Mouse (Mus musculus) gastrocnemius, postnatal 14 days (tissue): Measurements from ENCODE around the gene Tec. TPM values are rescaled to one million over a fixed set of nuclear protein-coding genes. Genes with fewer than 3 reads are reported as not detected.
"Not testable (repeated sequence)": the region's sequence is repeated elsewhere in the genome, so short reads cannot be mapped to it uniquely, and the experiment has no call there.

Experiments used
- DNase-seq: peaks from one replicate; pipeline ENCODE4 v3.0.0; 2021; ENCODE audit warnings: mixed read lengths
- intact Hi-C: fragments of 180-260 bp; cut with DNase I; formaldehyde crosslinking; loops from one replicate; pipeline ENCODE4 v1.15.1; 2025; ENCODE audit warnings: low total_unique reads
- total RNA-seq, 2 experiments: library from RNA; stranded (reverse); gene quantifications; 2 replicates each; pipeline ENCODE4 v1.2.3; 2021

Gene Tec
- total RNA-seq, 2 experiments from 2014 or later, result 2.0 to 2.4 TPM

DNA sequence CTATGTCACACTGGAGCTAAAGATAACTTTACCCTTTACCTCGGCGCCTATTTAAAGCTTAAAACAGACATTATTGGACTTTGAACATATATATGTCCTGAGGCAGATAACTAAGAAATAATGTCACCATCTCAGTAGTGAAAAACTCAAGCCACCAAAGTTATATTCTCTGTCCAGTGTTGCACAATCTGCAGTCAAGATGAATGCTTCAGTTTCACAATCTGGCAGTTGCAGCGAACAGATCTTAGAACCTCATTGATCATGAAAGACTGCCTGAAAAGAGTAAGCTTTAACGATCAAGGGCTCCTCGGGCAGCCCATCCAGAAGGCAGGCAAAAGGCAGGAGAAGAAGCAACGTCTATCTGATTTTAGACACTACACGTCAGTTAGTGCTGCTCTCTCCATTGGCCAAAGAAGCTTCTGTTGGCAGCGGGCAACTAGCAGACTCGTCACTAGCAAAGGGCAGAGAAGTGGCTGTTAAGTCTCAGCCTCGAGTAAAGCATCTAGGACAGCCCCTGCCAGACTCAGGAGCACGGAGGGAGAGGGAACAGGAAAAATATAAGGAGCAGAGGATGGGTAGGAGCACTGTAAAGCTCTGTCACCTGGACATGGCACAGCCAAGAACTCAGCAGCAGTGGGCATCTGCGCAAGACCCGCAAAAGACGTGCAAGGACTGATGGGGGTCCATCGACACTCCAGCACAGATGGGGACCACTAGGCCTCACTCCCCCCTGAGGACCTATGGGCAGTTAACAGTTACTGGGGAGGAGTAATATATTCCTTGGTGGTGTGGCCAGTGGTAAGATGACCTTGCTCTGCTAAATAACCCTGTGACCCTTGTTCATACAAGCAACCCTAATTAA, 35.1 kb downstream of the Tec start:
- no peak for DNase-seq
- intact Hi-C loops, result no loop called here

DNA sequence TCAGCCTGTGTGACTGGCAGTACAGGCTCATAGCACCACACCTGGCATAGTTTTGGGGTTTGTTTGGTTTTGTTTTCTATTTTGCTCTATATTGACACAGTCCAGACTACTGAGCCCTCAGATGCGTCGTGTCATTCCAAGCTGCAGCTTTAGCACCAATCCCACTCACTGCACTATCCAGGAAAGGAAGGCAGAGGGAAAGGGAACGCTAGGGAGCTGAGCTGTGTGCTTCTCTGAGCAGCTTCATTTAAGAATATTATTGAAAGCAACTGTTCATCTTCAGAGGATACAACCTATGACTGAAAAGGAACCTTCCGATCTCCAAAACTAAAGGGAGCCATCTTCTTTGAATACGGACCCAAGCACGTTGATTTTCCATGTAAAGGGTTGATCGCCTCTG, 36.1 kb downstream of the Tec start:
- intact Hi-C loops, result no loop called here
- no peak for DNase-seq

DNA sequence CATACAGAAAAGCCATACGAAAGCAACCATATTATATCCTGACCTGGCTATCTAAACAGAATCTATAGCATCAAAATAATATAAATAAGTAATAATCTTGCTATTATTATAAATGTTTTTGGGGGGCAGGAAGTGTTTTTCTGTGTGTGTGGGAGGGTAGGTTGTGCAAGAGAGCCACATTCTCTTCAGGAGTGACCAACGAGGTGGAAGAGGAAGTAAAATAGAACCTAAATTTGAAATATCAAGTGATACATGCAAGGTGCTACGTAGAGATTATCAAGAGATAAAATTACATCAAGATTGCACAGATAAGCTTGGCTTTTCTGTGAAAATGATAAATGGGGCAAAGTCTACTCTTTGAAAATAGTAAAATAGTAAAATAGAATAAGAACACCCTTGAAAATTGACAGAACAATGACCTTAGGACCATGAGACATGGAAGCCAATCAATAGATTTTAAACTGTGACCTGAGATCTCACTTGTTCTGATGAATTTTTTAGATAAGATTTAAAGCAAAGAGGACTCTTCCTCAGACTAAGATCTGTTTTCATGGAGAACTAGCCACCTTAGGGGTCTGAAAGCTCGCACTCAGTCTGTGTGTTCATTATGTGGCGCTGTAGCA, 37.2 kb downstream of the Tec start:
- intact Hi-C loops, result no loop called here
- no peak for DNase-seq

DNA sequence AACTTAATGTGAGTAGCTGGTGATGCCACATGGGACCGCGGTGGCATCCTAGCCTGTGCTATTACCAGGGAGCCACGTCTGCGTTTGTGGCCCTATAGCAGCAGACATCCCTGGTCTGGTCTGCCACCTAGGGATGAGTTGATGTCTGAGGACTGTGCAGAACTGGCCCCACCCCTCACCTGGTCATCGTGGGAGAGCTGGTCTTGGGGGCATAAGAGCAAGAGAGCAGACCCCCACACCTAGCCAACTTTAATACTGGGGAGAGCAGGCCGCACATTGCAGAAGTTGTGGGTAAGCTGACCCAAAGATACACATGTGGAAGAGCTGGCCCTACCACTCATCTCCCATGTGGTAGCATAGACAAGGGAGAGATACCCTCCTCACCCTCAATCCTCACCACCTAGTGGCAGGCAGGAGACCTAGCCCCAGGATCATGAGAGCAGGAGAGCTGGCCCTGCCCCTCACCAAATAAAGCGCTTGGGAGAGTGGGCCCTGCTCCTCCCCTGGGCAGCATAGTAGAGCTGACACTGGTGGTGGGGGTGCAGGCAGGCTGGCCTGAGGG, 38.7 kb downstream of the Tec start:
- DNase-seq, result no peak
- intact Hi-C loops, result no loop called here

DNA sequence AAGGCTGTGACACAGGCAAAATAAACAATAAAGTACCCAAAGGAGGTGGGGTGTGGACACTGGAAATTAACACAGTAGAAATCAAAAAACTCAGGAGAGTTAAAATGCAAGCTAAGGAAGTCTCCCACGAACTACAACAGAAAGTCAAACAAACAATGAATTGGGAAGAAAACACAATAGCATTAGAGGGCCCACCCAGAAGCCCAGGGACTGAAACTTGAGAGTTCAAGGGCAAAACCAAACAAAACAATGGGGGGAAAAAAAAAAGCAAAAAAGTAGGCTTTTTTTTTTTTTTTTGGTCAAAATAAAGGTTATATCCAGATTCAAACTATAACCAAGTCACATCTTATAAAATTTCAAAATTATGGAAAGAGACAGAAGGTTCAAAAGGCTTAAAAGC, 39.9 kb downstream of the Tec start:
- DNase-seq, result no peak
- intact Hi-C loops, result no loop called here

DNA sequence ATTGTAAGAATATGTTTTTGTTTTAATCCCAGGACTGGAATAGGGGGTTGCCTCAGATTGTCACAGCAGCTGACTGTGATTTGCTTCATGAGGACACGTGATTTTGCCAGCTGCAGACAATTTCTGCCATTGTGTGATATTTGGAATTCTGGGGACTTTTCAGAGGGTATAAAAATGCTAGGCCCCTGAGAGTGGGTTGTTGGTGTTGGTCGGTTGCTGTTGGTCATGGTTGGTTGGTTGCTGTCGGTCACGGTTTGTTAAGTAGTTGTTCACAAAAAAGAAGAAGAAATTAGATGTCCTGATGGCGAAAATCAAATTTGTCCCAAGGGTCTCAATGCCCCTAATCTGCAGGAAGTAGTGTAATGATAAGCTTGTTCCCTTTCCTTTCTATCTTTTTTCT, 40.8 kb downstream of the Tec start:
- no peak for DNase-seq
- intact Hi-C loops, result no loop called here

DNA sequence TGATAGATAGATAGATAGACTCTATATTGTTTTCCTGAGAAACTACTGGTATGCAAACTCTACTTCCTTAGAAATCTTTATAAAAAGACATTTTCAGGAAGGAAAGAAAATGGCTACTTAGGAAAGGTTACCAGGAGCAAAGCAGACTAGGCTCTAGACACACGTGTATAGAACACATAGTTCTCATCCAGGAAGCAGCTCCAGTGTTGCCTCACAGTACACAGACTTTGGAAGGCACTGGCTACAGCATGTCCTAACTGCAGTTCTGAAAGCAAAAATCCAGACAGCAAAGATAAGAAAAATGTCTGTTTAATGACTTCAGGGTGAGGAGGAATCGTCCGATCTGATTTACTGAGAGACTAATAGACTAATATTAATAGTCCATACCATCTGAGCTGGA, 41.8 kb downstream of the Tec start:
- intact Hi-C loops, result no loop called here
- DNase-seq, result no peak

DNA sequence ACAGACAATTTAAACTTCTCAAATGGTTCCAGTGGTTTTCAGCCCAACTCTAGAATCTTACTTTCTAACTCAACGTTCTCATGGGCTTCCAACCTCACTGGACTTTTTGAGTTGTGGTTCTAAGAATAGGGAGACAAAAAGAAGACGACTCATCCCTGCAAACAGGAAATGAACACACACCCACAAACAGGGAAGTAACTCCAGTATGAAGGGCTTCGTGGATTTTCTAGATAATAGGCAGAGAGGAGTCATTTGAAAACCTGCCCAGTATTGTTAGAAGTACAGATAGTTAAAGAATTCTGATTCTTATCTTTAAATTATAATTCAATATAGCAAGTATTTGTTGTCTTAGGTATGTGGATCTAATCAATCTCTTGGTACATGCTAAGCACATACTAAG, 47.6 kb downstream of the Tec start:
- intact Hi-C loops, result no loop called here
- no peak for DNase-seq

DNA sequence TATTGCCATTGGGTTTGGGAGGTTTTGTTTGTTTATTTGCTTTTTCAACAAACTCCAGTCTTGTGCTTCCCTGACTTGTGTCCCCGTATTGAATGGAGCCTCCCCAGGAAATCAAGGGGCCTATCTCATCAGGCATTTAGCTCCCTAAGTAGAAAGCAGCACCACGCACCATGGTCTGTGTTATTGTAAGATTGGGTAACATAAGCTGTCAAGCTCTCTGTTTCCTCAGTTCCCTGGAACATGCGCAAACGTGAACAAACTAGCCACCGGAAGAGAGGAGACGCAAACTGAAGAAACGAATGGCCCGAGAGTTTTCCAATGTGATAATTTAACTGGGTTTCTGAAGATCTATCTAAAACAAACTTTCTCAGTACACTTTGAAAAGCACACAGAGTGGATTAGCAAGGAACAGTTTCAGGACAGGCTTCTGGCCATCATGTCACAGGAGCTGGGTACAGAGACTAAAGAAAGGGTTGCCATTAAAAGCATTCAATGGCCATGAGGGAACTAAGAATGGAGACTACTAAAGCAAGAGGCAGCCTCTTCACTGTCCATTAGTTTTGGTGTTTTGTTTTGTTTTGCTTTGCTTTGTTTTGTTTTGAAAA, 48.1 kb downstream of the Tec start:
- intact Hi-C loops, result no loop called here
- no peak for DNase-seq

DNA sequence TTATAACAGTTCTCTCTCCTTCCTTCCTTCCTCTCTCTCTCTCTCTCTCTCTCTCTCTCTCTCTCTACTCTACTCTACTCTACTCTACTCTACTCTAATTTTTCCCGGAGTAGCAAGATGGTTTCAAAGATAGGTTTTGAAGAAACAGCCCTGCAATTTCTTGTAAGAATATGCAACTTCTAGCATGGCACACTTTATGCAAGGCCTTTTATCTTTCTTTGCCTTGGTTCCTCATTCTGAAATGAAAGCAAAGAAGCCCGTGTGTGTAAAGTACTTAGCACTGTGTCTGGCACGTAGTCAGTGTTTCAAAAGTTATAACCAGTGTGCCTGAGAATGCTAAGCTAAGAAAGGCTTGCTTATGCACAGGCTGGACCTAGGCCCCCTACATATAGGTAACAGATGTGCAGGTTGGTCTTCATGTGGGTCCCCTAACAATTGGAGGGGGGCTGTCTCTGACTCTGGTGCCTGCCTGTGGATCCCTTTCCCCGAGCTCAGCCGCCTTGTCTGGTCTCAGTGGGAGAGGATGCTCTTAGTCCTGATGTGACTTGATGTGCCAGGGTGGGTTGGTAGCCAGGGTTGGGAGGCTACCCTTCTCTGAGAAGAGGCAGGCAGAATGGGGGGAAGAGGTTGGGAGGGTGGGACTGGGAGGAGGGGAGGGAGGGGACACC, 49.6 kb downstream of the Tec start:
- no peak for DNase-seq
- intact Hi-C loops, result no loop called here

DNA sequence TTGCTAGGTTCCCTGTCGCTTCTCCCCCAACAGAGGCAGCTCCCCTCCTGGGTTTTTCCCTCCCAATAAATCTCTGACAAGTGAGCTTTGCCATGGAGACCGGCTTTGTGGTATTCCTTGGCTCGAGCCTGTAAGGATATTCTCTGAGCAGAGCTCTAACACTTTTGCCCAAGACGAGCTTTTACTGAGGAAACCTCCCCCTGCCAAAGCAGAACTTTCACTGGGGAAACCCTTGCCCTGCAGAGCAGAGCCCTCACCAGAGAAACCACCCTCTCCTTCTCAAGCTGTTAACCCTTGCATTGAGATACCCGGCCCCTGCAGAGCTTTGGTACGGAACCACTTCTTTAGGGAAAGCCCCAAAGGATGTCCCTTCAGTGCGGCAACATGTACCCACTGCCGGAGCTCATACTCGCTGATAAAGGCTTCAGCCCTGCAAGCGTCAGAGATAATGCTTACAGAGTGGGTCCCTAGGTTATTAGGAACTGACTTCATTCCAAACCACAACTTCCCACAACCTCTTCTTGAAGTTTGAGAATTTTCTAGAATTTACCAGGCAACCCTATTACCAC, 50.7 kb downstream of the Tec start:
- DNase-seq, result no peak
- intact Hi-C loops, result no loop called here

DNA sequence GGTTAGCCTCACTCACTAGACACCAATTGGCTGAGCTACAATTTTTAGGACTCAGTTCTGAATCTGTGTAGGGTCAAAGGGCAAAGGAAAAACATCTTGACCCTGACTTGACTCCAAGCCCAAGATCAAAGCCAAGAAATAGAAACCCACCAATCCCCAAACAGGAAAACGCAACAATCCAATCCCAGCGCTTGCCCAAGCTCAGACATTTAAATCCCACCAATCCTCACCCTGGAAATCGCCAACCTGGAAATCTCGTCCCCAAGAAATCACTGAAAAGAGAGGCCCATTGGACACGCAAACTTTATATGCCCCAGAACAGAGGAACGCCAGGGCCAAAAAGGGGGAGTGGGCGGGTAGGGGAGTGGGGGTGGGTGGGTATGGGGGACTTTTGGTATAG, 51.3 kb downstream of the Tec start:
- DNase-seq, intact Hi-C loops: not testable (repeated sequence)

DNA sequence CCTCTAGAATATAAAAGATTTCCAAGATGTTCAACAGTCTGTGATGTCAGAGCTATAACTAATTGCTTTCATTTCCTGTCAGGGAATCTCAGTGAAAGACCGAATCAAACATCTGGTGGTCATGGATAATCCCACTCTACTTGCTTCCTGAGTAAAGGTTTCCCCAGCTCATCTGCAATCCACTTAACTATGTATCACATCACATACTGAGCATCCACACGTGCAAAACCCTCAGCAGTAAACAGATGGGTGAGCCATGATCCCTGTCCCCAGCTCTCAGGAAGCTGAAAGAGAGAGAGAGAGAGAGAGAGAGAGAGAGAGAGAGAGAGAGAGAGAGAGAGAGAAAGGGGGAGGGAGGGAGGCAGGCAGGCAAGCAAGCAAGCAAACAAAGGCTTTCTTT, 51.8 kb downstream of the Tec start:
- intact Hi-C loops, result no loop called here
- no peak for DNase-seq

DNA sequence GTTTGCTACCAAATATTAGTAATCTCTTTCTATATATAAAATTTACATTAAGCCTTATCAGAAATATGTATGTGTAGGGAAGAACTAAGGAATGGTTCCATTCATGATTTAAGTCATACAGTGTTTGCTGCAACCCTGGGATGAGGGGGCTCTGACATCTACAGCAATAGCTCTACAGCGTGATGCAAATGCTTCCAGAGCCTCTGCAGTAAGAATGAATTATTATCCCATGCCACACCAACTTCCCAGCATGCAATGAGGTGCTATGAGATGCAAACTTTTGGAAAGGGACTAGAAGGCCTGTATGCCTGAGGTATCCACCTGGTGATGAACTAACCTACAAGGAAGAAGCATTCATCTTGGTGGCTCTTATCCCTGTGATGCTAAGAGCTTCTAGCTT, 52.2 kb downstream of the Tec start:
- no peak for DNase-seq
- intact Hi-C loops, result no loop called here

DNA sequence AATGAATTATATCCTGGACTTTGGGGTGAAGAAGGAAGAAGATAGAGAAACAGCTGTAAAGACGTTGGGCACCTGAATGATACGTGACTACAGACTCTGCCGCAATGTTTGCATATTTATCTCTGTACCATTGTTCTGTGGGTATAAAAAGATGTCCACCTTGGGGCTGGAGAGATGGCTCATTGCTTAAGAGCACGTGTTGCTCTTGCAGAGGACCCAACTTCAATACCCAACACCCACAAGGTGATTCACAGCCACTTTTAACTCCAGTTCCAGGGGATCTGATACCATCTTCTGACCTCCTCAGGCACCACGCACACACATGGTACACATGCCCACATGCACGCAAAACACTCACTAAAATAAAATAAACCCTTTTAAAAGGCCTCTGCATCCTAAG, 52.9 kb downstream of the Tec start:
- intact Hi-C loops, result no loop called here
- DNase-seq, result no peak

DNA sequence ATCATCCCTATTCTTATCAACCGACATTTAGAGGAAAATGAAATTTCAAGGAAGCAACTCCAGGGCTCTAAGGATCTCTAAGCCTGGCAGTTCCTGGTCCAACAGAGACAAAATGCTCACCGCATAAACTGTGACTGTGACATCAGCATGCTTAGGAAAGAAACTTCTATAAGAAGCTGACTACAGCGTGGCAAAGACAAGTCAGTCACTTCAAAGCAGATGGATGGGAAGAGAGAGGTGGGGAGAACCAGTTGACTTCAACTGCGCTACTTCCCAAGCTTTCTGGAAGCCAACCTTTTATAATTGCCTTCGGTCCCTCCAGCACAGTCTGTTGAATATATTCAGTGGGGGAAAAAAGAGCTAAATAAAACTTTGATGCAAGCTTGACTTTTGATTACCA, 54.2 kb downstream of the Tec start:
- DNase-seq, result no peak
- intact Hi-C loops, result no loop called here

DNA sequence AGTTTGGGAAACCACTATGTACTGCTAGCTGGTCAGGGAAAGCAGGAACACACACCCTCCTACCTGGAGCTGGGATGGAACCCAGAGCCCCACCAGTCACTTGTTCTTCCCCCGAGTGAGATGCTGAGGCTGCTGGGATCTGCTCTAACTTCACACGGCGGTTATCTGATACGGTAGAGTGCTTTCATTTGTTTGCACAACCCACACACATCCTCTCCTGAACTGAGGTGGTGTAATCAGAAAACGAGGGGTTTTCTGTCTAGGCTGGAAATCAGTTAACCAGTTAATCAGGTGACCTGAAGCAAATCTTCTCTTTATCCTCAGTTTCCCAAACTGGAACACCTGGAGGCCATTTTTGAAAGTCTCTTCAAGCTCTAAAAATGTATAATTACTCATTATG, 55.4 kb downstream of the Tec start:
- intact Hi-C loops, result no loop called here
- DNase-seq, result no peak

DNA sequence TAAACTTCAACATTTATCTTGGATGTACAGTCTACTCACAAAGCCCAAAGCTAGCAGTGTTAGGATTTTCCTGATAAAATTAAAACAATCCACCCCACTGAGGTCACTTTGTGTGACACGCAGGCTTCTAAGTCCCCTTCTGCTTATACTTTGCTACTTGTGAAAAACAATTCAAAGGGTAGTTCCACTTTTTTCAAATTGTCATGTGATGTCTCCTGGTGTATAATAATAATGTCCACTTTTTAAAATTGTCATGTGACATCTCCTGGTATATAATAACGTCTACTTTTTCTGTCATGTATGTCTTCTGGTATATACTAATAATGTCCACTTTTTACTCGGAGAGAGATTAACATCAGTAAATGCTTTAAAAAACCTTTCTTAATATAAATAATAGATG, 56.0 kb downstream of the Tec start:
- intact Hi-C loops, result no loop called here
- no peak for DNase-seq

DNA sequence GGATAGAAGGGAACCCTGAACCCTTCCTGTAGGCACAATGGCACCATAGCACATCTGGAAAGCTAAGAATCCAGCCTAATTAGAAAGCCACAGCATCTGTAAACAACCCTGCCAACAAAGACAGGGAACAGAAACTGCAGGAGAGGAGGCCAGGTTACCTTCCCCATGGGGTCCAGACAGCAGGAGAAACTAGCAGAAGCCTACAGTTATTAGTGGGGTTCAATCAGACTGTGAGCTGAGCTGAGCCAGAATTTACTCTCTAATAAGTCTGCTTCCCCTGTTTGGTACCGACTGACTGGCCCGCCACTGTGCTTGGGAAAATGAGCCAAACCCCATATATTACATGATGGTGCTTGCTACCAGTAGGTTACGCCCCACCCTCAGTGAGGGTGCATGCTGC, 56.9 kb downstream of the Tec start:
- no peak for DNase-seq
- intact Hi-C loops, result no loop called here

DNA sequence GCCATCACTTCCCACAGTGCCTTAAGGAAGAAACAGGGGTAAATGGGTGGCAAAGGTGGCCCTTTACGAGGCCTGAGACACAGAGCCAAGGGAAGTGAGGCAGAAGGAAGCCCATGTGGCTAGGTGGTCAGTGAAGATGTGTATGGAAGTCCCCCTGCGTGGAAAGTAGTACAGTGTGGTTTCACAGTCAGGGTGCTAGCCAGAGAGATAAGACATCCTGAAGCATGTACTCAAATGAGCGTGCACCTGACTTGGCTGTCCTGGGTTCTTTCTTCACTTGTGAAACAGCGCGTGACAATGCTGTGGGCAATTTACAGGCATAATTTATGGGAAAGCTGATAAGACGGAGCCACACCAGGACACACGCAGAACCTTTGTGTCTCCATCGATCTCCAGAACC, 57.3 kb downstream of the Tec start:
- intact Hi-C loops, result no loop called here
- DNase-seq, result no peak
